In genomic region chr9:120034375-120034774, GRCm38 (mm10) we compare ENCODE assay signal across 30 mouse cellular contexts. TPM values are rescaled to one million over a fixed set of nuclear protein-coding genes. Genes with fewer than 3 reads are reported as not detected.
"Had no signal": no experiment of that assay in that cellular context is flagged by ENCODE, and none has a peak within 500 bp of the region (broad histone marks: within the 10 kb centered on the region; RNA-seq: fewer than 3 reads in every experiment).

No protein-coding gene starts in this region.

- H3K9me3 ChIP-seq: limb, embryonic 10.5 days; limb, embryonic 13.5 days; liver, embryonic 13.5 days; midbrain, embryonic 12.5 days; midbrain, embryonic 15.5 days; neural tube, embryonic 13.5 days had no signal

- H3K9ac ChIP-seq: limb, embryonic 13.5 days; liver, embryonic 13.5 days; liver, postnatal 0 days; lung, embryonic 14.5 days; midbrain, embryonic 12.5 days; midbrain, embryonic 15.5 days; neural tube, embryonic 13.5 days had no signal

- H3K36me3 ChIP-seq: limb, embryonic 10.5 days; limb, embryonic 13.5 days; liver, embryonic 13.5 days; midbrain, embryonic 12.5 days; midbrain, embryonic 15.5 days; neural tube, embryonic 13.5 days had no signal

- DNase-seq: kidney, adult 2 months; kidney, postnatal 25 days; liver, embryonic 13.5 days; liver, postnatal 0 days; lung, embryonic 14.5 days; retina, postnatal 1 day; right cerebral cortex, postnatal 14 days; thymus, adult 18-20 months; thymus, postnatal 36 days had no signal

- H3K27me3 ChIP-seq: limb, embryonic 13.5 days; liver, embryonic 13.5 days; midbrain, embryonic 12.5 days; midbrain, embryonic 15.5 days; neural tube, embryonic 13.5 days had no signal

- H3K27ac ChIP-seq: kidney, postnatal 0 days; limb, embryonic 10.5 days; limb, embryonic 13.5 days; liver, embryonic 13.5 days; macrophage; midbrain, embryonic 12.5 days; midbrain, embryonic 15.5 days; neural tube, embryonic 13.5 days had no signal

- ATAC-seq: inflammation-experienced regulatory T-cells, adult 6 months; intestine, embryonic 16.5 days; liver, postnatal 0 days; lung, postnatal 0 days; midbrain, embryonic 15.5 days had no signal

- H3K4me1 ChIP-seq: limb, embryonic 10.5 days; limb, embryonic 13.5 days; midbrain, embryonic 12.5 days; midbrain, embryonic 15.5 days; neural tube, embryonic 13.5 days had no signal

- H3K4me3 ChIP-seq: limb, embryonic 10.5 days; limb, embryonic 13.5 days; liver, embryonic 13.5 days; midbrain, embryonic 12.5 days; midbrain, embryonic 15.5 days; myocyte; neural tube, embryonic 13.5 days had no signal

- H3K4me2 ChIP-seq: limb, embryonic 13.5 days; liver, embryonic 13.5 days; lung, embryonic 14.5 days; midbrain, embryonic 12.5 days; midbrain, embryonic 15.5 days; neural tube, embryonic 13.5 days had no signal

RNA-seq across cellular contexts. Expression of gene Xirp1, which starts 11.0 kb away (rescaled TPM):
- total RNA-seq: megakaryocyte, adult 5-6 weeks; neutrophil, adult 5-6 weeks had no signal
- polyA plus RNA-seq: inflammation-experienced regulatory T-cells, adult 6 months; kidney, embryonic 14.5 days; macrophage; midbrain, embryonic 12.5 days; midbrain, embryonic 15.5 days; small intestine, adult 2 months had no signal

RNA-seq across cellular contexts. Expression of gene Cx3cr1, which starts 35.3 kb away (rescaled TPM):
- polyA plus RNA-seq: myocyte had no signal

RNA-seq across cellular contexts. Expression of gene Ccr8, which starts 57.5 kb away (rescaled TPM):
- total RNA-seq: layer of hippocampus, postnatal 10 days; left cerebral cortex, adult 18-20 months; left cerebral cortex, postnatal 25 days; liver, adult 2 months; megakaryocyte, adult 5-6 weeks; neutrophil, adult 5-6 weeks had no signal
- polyA plus RNA-seq: kidney, embryonic 14.5 days; kidney, postnatal 0 days; limb, embryonic 10.5 days; liver, embryonic 13.5 days; liver, postnatal 0 days; macrophage; midbrain, embryonic 12.5 days; midbrain, embryonic 15.5 days; myocyte; neural tube, embryonic 13.5 days; testis, adult 2 months; urinary bladder, adult 2 months had no signal
